Mouse (Mus musculus) bone marrow macrophage, adult 2 months (primary cell): ENCODE measurements at regions not wholly inside any gene's neighbourhood (a gene's known extent, or its start where the extent isn't known, plus 50 kb on each side); places are given as distances from the start of the nearest gene placed in this dataset.

Source experiments
- CTCF ChIP-seq: IDR thresholded peaks from 2 replicates; pipeline ENCODE4 v1.5.1; 2012; ENCODE audit warnings: low read depth, mild to moderate bottlenecking, low read length, moderate library complexity
- POLR2A ChIP-seq: IDR thresholded peaks from 2 replicates; pipeline ENCODE4 v1.6.1; 2012; ENCODE audit warnings: mild to moderate bottlenecking, low read depth, low read length, borderline replicate concordance

DNA sequence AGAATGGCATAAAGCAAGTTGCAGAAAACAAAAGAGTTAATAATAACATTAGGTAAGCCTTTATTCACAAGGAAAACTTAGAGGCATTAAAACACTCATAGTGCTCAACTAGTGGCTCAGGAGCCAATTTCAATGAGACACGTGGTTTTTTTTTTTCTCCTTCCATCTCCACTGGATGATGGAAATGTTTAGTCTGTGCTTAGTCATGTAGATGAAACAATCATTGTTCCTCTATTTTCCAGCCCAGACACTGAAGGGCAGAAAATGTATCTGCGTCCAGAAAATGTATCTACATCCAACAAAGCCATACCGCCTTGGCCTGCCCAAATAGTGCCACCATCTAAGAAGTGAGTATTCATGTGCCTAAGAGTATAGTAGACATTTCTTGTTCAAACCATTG, 184.0 kb downstream of the Btg1 start:
- no peak for TF ChIP-seq POLR2A
- TF ChIP-seq CTCF: no peak
